ENCODE assay signal across 8 mouse cellular contexts in the genomic region with DNA sequence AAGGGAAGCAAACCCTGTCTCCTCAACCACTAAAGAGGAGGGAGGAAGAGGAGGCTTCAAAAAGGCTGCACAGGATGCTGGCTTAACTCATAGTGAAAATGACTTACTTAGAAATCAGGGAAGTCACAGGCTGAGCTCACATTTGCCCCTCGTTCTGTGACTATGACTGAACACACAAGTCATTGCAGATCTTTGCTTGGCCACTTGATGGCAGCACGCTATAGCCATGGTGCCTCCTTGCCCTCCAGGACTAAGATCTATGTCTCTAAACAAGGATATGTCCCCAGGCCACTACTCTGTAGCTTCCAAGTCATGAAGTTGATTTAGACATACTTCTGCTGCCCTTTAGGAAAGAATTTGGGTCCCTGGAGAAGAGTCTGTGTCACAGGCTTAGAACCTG.
A peak's percentile ranks its signal among the peaks of the same experiment; 100 is the strongest.
DNase-seq lines count a peak whose midpoint lies in the region; ATAC-seq and TF ChIP-seq lines count a peak whose summit lies in the region.

No protein-coding gene starts in this region.

- H3K4me1 ChIP-seq in heart, adult 2 months (ENCODE audit: control insufficient read depth, insufficient read depth, low read length) = no peaks in the 10 kb centered on the region
- peaks cover 12% of the 10 kb centered on the region for H3K4me1 ChIP-seq in heart, embryonic 11.5 days (ENCODE audit: control insufficient read depth, insufficient read depth, low read length)
- no peaks in the 10 kb centered on the region for H3K4me1 ChIP-seq in embryonic facial prominence, embryonic 11.5 days (ENCODE audit: control insufficient read depth, insufficient read depth, low read length)

- H3K9ac ChIP-seq in heart, adult 2 months (ENCODE audit: low read depth, low read length) = no peak overlapping the region
- H3K9ac ChIP-seq in heart, embryonic 11.5 days (ENCODE audit: low read depth, low read length) = no peak overlapping the region
- H3K9ac ChIP-seq in embryonic facial prominence, embryonic 11.5 days (replicated peaks; ENCODE audit: low read length) = no peak overlapping the region

- H3K4me3 ChIP-seq in heart, adult 2 months = no peak overlapping the region
- H3K4me3 ChIP-seq in heart, embryonic 11.5 days (ENCODE audit: low read depth, low read length) = no peak overlapping the region
- no peak overlapping the region for H3K4me3 ChIP-seq in embryonic facial prominence, embryonic 11.5 days (ENCODE audit: low read depth, low read length)
- H3K4me3 ChIP-seq in layer of hippocampus, adult 2 months = no peak overlapping the region

- WGBS in heart, adult 2 months = 13% methylated on average over 2 of the region's 2 CpGs
- 13% methylated on average over 2 of the region's 2 CpGs for WGBS in heart, embryonic 11.5 days (ENCODE audit: insufficient replicate concordance)
- WGBS in embryonic facial prominence, embryonic 11.5 days = 23% methylated on average over 2 of the region's 2 CpGs

- no peak for ATAC-seq in heart, embryonic 11.5 days (replicated peaks; ENCODE audit: insufficient number of reproducible peaks, low FRiP score, low TSS enrichment)
- no peak for ATAC-seq in embryonic facial prominence, embryonic 11.5 days (replicated peaks; ENCODE audit: insufficient number of reproducible peaks, low FRiP score, low TSS enrichment, low read depth)
- peak; percentile 92 for ATAC-seq in megakaryocyte progenitor cell, adult 5-6 weeks (replicated peaks; ENCODE audit: poor library complexity)
- no peak for ATAC-seq in erythroblast, adult 5-6 weeks (replicated peaks; ENCODE audit: low FRiP score, poor library complexity, severe bottlenecking)

- DNase-seq in heart, adult 2 months = peak; percentile 41 to 61
- peak; percentile 53 for DNase-seq in A20 (ENCODE audit: low read depth, low spot score)
- peak; percentile 76 for DNase-seq in adipocyte (ENCODE audit: low spot score)
- peak; percentile 63 for DNase-seq in embryonic facial prominence, embryonic 11.5 days (ENCODE audit: low spot score)
- DNase-seq in layer of hippocampus, adult 2 months (ENCODE audit: low spot score in 2 of 2) = peak in 1 of 2 experiments; percentile 61

- TF ChIP-seq POLR2A in heart, adult 2 months (IDR thresholded peaks at IDR 0.05; ENCODE audit: insufficient read depth, low read depth, low read length) = no peak

- intact Hi-C loops in heart, adult 2 months (cut with DNase I) = no loop called here

- H3K4me2 ChIP-seq in heart, embryonic 11.5 days = no peak overlapping the region
- no peak overlapping the region for H3K4me2 ChIP-seq in embryonic facial prominence, embryonic 11.5 days (ENCODE audit: low read depth, low read length)

- H3K79me2 ChIP-seq in heart, adult 2 months (replicated peaks; ENCODE audit: control insufficient read depth, insufficient read depth, low read length) = no peaks in the 10 kb centered on the region

- H3K27ac ChIP-seq in heart, adult 2 months = no peak overlapping the region
- no peak overlapping the region for H3K27ac ChIP-seq in heart, embryonic 11.5 days (ENCODE audit: low read depth, low read length)
- H3K27ac ChIP-seq in embryonic facial prominence, embryonic 11.5 days (replicated peaks; ENCODE audit: low read depth, low read length) = no peak overlapping the region
- no peak overlapping the region for H3K27ac ChIP-seq in layer of hippocampus, adult 2 months

- no peaks in the 10 kb centered on the region for H3K9me3 ChIP-seq in heart, embryonic 11.5 days (replicated peaks; ENCODE audit: control insufficient read depth, low read length)
- H3K9me3 ChIP-seq in embryonic facial prominence, embryonic 11.5 days (replicated peaks; ENCODE audit: control insufficient read depth, low read length) = no peaks in the 10 kb centered on the region

- no peaks in the 10 kb centered on the region for H3K36me3 ChIP-seq in heart, adult 2 months (ENCODE audit: control insufficient read depth, insufficient read depth, low read length)
- H3K36me3 ChIP-seq in heart, embryonic 11.5 days (ENCODE audit: control insufficient read depth, insufficient read depth, low read length) = no peaks in the 10 kb centered on the region
- H3K36me3 ChIP-seq in embryonic facial prominence, embryonic 11.5 days (replicated peaks; ENCODE audit: control insufficient read depth, insufficient read depth, low read depth, low read length) = no peaks in the 10 kb centered on the region

- no peaks in the 10 kb centered on the region for H3K27me3 ChIP-seq in heart, adult 2 months (ENCODE audit: control insufficient read depth, insufficient read depth, low read length)
- H3K27me3 ChIP-seq in heart, embryonic 11.5 days (ENCODE audit: control insufficient read depth, insufficient read depth, low read length) = no peaks in the 10 kb centered on the region
- H3K27me3 ChIP-seq in embryonic facial prominence, embryonic 11.5 days (ENCODE audit: control insufficient read depth, insufficient read depth, low read length) = no peaks in the 10 kb centered on the region

- peak; percentile 80; the same call in 1 of the 2 replicates for TF ChIP-seq EP300 in heart, adult 2 months (IDR thresholded peaks at IDR 0.05; ENCODE audit: insufficient read depth, low read depth, low read length)

- peak; percentile 89 for TF ChIP-seq CTCF in heart, adult 2 months (IDR thresholded peaks at IDR 0.05)
- peak; percentile 94 for TF ChIP-seq CTCF in layer of hippocampus, adult 2 months (conservative IDR thresholded peaks at IDR 0.05)
